Mouse (Mus musculus) adrenal gland, postnatal 25 days (tissue): ENCODE data around the gene Olfr1002. TPM values are rescaled to one million over a fixed set of nuclear protein-coding genes. Genes with fewer than 3 reads are reported as not detected.
"Not testable (repeated sequence)": the region's sequence is repeated elsewhere in the genome, so short reads cannot be mapped to it uniquely, and the experiment has no call there.

Experiments used
- DNase-seq: peaks from one replicate; pipeline ENCODE4 v3.0.0; 2021; ENCODE audit warnings: mixed read lengths
- long read RNA-seq: library from polyadenylated mRNA; stranded (forward); transcript quantifications from one replicate; pipeline ENCODE4 v2.0.0, GENCODE M21; 2021
- total RNA-seq: library from RNA; stranded (reverse); gene quantifications from 2 replicates; pipeline ENCODE4 v1.2.3, GENCODE M21; 2021

The Olfr1002 gene
- not detected in 2 replicates for total RNA-seq
- long read RNA-seq, result 0 reads

- no peak for DNase-seq
These were observed at the start of gene Olfr1002 for GRCm38 (mm10) chr2:85650604-85651003. TSS of gene Olfr1002 (minus strand) at chr2:85650704.

- no peak for DNase-seq
These were observed 38.6 kb upstream of the Olfr1002 start, which contains the start of gene Olfr1008 for GRCm38 (mm10) chr2:85689131-85689530. TSS of gene Olfr1008 (plus strand) at chr2:85689431.

GRCm38 (mm10) chr2:85678667-85679066 lies 28.2 kb upstream of the Olfr1002 start, which contains the start of gene Olfr1006:
TSS of gene Olfr1006 (minus strand) at chr2:85678767.
- DNase-seq, result no peak

- not testable (repeated sequence) for DNase-seq
These were observed 13.9 kb upstream of the Olfr1002 start, which contains the start of gene Olfr154 for GRCm38 (mm10) chr2:85664355-85664754. TSS of gene Olfr154 (minus strand) at chr2:85664455.

- DNase-seq, result no peak
These were observed 38.7 kb downstream of the Olfr1002 start, which contains the start of gene Olfr1000 for GRCm38 (mm10) chr2:85611803-85612202. TSS of gene Olfr1000 (minus strand) at chr2:85611903.

Other genes starting within 250 kb of the Olfr1002 start
- not detected in 2 replicates for gene Olfr992, start 241.2 kb downstream of the Olfr1002 start, total RNA-seq
- not detected in 2 replicates for gene Olfr993, start 235.8 kb downstream of the Olfr1002 start, total RNA-seq
- gene Olfr994, start 214.3 kb downstream of the Olfr1002 start, total RNA-seq, result not detected in 2 replicates
- gene Olfr995, start 207.1 kb downstream of the Olfr1002 start, total RNA-seq, result not detected in 2 replicates
- 0.38 and 0.39 TPM in 2 replicates for gene 4833423E24Rik, start 131.7 kb downstream of the Olfr1002 start, total RNA-seq
- not detected in 2 replicates for gene Olfr996, start 71.5 kb downstream of the Olfr1002 start, total RNA-seq
- gene Olfr998, start 61.8 kb downstream of the Olfr1002 start, total RNA-seq, result not detected in 2 replicates
- not detected in 2 replicates for gene Olfr1000, start 38.8 kb downstream of the Olfr1002 start, total RNA-seq
- not detected in 2 replicates for gene Olfr154, start 13.8 kb upstream of the Olfr1002 start, total RNA-seq
- not detected in 2 replicates for gene Olfr1006, start 28.1 kb upstream of the Olfr1002 start, total RNA-seq
- gene Olfr1008, start 38.7 kb upstream of the Olfr1002 start, total RNA-seq, result not detected in 2 replicates
- gene Olfr1009, start 64.7 kb upstream of the Olfr1002 start, total RNA-seq, result 0.30 TPM in 1 of 2 replicates, not detected in the other
- gene Olfr1012, start 112.1 kb upstream of the Olfr1002 start, total RNA-seq, result not detected in 2 replicates
- 0.06 TPM in 1 of 2 replicates, not detected in the other for gene Olfr1013, start 116.4 kb upstream of the Olfr1002 start, total RNA-seq
- gene Olfr1014, start 122.0 kb upstream of the Olfr1002 start, total RNA-seq, result 0.38 TPM in 1 of 2 replicates, not detected in the other
- gene Olfr1015, start 131.3 kb upstream of the Olfr1002 start, total RNA-seq, result not detected in 2 replicates
- gene Olfr1016, start 151.8 kb upstream of the Olfr1002 start, total RNA-seq, result not detected in 2 replicates
- gene Olfr1018, start 167.8 kb upstream of the Olfr1002 start, total RNA-seq, result not detected in 2 replicates
- not detected in 2 replicates for gene Olfr1019, start 194.8 kb upstream of the Olfr1002 start, total RNA-seq
- gene Olfr1020, start 196.3 kb upstream of the Olfr1002 start, total RNA-seq, result not detected in 2 replicates
- not detected in 2 replicates for gene Olfr1022, start 217.9 kb upstream of the Olfr1002 start, total RNA-seq
- gene Olfr1023, start 234.9 kb upstream of the Olfr1002 start, total RNA-seq, result not detected in 2 replicates